Mouse (Mus musculus): ENCODE measurements around the gene Cemip.
A peak's percentile ranks its signal among the peaks of the same experiment; 100 is the strongest.
"Not testable (repeated sequence)": the region's sequence is repeated elsewhere in the genome, so short reads cannot be mapped to it uniquely, and the experiment has no call there.

Cemip gene

DNA sequence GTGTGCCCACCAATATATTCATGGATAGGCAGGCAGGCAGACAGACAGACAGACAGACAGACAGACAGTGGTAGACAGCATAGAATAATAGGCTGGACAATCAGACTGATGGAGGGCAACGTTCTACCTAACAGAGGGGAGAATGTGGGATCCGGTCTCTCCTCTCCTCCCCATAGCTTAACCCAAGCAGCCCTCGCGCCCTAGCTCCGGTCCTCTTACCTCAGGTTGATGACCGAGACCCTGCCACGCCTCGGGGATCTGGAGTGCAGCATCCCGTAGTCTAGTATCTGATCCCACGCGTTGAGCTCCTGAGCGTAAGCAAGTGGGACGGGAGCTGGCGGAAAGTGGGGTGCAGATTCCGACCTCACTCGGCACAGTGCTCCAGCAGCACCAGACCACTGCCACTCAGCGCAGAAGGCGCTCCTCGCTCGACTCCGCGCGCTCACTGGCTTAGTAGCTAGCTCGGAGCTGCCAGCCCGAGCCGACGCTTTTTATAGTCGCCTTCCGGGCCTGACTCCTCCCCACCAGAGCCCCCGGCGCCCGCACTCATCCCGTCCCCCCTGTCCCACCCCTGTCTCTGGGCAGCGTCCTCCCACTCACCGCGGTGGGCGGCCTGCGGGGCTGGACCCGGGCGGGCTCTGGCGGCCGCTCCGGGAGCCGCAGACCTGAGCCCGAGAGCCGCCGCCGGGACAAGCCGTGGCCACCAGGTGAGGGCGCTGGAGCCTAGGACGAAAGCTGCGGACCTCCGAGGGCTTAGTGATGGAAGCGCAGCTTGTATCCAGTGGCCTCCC lies at the start of gene Cemip:
Cemip (minus strand) TSS at position 464 of the 791 bp plus-strand sequence.
- peak; percentile 5 for DNase-seq (ENCODE audit: low spot score)

DNA sequence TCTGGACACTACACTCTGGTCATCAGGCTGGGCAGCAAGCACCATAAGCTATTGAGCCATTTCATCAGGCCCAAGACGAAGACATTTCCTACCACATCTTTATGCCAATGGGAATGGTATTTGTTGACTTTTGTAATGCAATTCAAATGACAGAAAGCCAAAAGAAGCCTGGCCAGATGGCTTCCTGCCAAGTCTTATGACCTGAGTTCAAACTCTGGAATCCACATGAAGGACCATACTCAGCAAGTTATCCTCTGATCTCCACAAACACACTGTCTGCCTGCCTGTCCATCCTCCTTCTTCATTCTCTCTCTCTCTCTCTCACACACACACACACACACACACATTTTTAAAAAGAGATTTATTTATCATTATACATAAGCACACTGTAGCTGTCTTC lies 46.4 kb upstream of the Cemip start:
- DNase-seq (ENCODE audit: low spot score), result no peak

DNA sequence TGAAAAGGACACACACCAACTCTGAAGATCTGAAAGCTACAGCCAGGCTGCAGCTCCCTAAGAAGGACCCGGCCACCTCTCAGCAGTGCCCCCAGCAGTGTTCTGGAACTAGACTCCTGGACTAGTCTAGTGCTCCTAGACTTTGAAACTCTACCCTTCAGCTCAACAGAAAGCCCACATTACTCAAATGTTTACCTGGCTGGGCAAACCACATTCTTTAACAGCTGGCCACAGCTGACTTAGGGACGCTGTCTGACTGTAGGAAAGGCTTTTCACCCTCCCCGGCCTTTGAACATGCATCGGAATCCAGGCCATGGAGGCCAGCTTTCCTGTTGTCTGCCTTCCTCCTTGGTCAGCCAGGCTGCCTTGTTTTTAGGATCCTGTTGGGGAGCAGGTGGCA lies 45.4 kb upstream of the Cemip start:
- no peak for DNase-seq (ENCODE audit: low spot score)

DNA sequence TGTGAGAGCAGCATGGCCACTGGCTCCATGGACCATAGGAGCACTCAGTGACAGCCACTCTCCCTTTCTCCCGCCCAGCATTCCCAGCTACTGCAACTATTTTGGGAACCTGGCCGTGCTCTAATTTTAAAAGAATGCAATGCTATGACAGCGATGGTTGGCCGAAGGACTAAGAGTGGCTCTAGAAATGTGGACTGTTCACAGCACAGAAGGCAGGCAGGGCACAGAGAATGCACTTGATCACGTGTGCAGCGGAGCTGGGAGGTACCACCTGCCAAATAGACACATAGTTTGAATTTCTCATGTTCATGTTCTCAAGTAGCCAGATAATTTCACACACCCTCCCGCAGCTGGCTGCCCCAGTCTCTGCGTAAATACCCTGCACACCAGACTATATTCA lies 42.4 kb upstream of the Cemip start:
- DNase-seq (ENCODE audit: low spot score), result no peak

DNA sequence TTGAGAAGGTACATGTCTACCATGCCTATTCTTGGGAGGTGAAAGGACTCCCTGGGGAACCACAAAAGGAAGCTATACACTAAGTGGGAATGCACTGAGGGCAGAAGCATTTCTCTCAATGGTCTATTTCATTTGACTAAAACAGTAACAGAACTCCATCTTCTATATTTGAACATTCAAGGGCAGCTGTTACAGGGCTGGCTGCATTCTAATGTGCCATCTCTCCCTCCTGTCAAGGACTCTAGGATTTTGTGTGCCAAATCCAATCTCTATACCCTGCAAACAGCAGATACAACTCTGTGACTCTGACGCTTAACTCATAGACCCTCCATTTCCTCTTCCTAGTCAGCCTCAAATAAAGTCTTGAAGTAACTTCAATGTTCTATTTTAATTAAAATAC lies 39.4 kb upstream of the Cemip start:
- no peak for DNase-seq (ENCODE audit: low spot score)

DNA sequence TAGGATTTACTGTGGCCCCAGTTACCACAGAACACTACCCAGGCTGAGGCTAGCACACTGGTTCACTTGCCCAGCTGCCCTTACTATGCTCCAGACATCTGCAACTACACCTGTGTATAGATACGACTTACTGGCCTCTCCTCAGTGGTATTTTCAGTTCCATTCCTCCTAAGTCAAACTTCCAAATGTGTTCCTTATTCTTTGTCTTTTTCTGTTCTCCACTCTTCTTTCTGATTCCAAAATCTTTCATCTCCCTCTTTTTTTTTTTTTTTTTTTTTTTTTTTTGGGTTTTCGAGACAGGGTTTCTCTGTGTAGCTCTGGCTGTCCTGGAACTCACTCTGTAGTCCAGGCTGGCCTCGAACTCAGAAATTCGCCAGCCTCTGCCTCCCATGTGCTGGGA lies 37.3 kb upstream of the Cemip start:
- DNase-seq (ENCODE audit: low spot score), result not testable (repeated sequence)

DNA sequence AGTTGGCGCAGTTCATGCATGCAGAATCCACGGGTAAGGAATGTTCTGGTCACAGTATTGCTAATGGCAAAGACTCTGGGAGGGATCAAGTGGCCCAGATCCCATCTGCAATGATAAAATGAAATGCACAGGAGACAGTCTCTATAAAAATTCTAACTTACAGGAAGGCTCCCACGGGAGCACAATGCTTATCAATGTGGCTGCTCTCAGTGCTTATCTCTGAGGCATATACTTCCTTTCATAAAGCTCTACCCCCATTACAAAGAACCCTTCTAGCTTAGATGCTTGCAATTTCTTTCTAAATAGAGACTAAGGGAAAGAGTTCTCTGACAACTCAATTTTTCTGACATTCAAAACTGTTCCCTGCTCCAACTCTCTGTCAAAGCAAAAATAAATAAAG lies 35.5 kb upstream of the Cemip start:
- DNase-seq (ENCODE audit: low spot score), result no peak

DNA sequence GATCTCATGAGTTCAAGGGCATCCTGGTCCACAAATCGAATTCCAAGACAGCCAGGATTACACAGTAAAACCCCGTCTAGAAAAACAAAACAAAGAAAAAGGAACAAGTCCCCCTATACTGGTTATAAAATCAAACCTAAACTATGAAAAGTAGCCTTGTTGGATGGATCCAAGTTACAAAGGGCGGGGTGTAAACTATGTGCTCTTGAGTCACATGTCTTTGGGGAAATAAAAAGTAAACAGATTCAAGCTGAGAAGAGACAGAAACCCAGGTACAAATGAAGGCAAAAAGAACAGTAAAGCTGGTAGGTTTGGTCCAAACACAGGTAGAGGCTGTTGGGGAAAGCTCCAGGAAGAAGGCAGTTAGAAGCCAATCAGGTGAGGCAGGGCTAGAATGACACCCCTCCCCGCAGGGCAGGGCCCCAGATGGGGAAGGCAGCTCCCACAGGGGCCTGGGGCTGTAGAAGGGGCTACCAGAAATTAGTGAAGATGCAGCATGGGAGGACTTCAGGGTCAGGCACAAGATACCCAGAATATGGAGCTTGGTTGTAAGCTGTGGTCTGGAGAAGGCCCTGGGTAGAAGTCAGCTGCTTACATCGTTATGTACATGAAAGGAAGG lies 33.9 kb upstream of the Cemip start:
- DNase-seq (ENCODE audit: low spot score), result no peak

DNA sequence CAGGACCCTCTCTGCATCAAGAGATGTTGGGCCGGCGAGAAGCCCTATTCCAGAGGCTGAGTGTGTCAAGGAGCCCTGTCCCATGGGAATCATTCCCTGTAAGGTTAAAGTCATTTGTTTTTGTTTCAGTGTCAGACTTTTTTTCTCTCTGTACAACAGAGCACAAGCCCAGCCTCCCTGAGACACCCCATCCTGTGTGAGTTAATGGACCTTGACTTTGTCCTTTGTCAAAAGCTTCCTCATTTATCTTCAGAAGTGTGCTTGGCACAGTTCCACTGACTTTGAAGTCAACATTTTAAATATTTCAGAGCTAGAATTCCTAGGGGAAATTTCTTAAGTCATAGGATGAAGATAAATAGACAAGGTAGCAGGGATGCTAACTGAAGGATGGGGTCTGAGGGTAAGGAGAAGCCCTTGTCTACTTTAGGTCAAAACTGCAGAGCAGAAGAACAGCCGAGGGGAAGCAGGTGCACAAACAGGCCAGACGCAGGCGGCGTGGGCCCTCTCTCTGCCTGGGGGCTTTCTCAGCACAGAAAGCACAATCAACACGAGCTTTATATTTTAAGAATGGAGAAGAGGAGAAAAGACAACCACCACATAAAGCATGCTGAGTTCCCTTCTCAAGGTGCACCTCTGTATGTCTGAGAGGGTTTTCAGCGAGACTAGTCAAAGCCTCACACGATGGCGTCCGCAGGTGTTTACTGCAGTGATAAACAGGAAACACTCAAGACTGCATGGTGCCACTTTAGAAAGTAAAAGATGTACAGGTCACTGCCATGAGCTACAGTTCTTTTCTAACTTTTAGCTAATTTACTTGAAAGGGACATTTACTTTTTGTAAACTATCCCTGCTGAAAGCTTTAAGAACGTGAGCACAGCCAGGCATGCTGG lies 33.2 kb upstream of the Cemip start:
- no peak for DNase-seq (ENCODE audit: low spot score)

DNA sequence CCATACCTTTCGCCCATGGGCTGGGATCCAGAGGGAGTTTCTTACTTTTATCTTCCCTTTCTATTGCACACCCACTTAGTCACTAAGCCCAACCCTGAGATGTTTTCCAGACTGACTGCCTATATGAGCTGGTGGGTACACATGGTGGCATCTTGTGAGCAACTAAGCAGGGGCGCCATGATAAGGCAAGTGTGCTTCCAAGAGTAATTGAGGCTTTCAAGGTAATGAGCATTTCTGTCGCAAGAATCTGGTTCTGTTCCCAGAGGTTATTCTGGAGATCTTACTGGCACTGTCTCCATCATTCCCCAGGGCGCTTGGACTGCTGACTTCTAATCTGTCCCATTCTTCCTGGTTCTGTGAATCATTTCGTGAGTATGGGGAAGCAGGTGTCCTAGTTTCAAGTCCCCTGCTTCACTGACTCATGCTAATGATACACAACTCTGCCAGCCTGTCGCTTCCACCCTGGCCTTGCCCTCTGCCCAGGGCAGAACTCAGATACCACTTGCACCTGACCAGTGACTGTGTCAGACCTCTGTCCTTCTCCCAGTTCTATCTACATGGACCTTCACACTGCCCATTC lies 31.3 kb upstream of the Cemip start:
- no peak for DNase-seq (ENCODE audit: low spot score)

DNA sequence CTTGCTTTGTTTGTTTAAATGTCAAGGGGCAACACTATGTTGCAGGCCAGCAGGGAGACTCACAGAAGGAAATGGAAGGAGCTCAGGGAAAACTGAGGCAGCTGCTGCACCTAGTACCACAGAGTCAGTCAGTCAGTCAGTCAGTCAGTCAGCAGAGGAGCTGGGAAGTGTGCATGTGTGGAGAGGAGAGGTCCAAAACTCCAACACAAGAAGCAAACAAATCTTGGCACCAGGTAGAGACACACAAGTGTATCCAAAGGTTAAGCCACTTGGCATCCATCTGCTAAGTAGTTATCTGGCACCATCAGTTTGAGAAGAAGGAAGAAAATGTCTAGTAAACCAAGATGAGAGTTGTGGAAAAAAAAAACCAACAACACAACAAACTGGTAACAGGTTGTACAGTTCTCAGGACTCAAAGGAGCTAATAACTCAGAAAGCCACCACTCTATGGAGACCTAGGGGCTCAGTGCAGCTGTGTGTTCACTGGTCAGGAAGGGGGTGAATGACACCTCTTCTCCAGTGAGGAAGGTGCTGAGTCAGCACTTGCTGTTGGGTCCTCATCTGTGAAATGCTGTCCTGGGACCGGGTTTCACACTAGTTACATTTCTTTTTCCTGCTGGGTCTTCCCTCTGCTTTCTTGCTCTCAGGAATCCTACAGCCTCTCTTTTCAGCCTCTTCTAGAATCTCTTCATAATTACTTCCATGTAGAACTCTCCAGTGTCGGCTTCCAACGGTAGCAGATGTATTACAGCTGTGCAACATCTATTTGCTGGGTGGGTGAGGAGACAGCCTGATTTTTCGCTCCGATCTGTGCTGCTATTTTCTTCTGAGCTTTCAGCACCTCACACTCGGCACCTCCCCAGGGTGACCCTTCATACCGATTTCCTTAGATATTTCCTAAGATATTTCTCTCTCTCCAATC lies 30.6 kb upstream of the Cemip start:
- no peak for DNase-seq (ENCODE audit: low spot score)

DNA sequence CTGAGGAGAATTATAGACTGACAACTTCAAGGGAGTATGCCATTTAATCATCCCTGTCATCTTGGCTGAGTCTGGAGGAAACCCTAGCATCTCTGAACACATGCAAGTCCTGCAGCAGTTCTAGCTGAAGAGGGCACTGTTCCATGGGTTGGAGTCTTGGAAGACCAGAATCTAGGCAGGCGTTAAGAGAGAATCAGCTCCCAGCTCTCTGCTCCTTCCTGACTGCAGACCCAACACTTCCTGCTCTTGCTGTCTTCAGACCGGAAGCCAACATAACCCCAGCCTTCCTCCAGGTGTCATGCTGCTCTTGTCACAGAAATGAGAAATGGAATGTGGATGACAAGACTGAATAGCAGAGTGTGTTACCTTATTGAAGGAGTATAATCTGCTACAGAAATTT lies 29.1 kb upstream of the Cemip start:
- DNase-seq (ENCODE audit: low spot score), result no peak

DNA sequence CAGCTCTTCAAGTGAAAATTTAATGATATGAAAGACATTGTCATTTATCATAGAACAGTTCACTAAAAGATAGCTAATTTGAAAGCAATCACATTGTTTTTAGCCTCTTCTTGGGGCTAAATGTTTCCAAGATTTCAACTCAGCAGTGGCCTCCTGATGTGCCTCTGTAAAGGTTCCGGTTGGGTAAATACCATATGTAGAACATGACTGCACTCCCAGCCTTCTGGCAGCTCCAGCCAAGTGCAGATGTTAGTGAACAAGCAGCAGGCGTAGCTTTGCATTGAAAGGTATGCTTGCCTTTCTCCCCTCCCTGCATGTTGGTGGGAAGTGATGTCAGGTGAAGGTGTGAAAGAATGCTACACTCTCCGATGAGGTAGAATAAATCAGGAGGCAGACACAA lies 28.5 kb upstream of the Cemip start:
- DNase-seq (ENCODE audit: low spot score), result no peak

DNA sequence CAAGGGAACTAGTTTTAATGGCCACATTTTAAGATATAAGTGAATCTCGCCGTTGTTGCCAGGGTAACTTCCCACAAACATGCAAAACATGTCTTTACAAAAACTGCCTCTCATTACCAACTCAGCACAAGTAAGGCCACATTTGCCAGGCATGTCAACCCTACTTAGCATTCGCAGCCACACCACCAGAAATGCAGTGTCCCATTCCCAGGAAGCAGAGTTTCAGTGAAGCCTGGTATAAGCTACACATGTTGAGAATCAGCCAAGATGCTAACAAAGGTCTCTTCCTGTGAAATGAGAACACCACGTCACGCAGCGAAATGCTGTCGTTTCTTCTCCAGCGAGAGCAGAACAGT lies 26.7 kb upstream of the Cemip start:
- DNase-seq (ENCODE audit: low spot score), result no peak

DNA sequence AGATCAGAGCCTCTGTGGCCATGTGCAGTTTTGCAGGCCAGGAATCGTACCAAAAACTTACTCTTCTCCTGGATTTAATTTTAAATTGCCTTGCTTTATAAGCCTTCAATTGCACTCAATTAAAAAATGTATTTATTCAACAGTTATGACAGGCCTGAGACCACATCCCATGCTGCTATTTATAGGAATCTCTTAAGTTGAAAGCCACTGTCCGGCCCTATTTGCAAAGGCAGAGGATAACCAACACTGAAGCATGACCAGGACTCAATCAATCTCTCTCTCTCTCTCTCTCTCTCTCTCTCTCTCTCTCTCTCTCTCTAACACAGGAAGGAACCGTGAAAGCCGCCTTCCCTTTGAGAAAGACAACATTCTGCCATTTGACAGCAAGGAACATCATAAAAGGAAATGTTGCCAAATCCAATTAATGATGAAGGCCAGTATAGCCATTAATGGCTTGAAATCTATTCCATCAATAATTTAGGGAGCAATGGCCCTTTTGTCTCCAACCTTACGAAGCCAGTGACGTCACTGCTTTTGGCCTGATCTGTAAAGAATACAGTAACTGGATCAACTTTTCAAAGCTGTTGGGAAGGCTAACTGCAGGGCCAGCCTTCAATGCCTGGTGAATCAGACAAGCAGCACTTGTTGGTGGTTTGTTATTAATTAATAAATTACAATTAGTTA lies 26.2 kb upstream of the Cemip start:
- DNase-seq (ENCODE audit: low spot score), result no peak

DNA sequence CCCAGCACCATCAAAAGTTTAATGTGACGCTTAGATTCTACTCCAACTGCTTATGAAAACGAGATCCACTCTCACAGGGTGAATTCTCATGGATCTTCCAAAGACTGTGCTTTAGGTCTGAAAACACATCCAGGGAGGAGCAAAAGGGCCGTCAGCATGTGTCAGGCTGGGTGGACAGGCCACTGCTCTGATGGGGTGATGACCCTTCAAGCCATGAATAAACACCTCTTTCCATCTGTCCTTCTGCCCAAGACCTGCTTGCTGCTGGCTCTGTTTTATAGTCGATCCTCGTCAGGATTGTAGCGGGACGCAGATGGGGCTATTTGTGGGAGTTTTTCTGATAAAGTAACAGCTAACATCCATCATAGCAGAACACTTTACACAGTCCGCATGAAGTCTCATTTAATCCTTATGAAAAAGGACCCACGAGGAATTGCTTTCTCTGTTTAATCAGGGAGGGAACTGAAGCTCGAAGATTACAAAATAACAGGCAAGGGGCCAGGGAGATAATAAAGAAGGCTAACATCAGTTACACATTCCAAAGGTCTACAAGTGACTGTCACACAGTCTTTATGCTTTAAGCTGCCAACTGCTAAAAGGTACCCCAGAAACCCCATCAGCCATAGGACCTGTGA lies 25.5 kb upstream of the Cemip start:
- DNase-seq (ENCODE audit: low spot score), result no peak

DNA sequence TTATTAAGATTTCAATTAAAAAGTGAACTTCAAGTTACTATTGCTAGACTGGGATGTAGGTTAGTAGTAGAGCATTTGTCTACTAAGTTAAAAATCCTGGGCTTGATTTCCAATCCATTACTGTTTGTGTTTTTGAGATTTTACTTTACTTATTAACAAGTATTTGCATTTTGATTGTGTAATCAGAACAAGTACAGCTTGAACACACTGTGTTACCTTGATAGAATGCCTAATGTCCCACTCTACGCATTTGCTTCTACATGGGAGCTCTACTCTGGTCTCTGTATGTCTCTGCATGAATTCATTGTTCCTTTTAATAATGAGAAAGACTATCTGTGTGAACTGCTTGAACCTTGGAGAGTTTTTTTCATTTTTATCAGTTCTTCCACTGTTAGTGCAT lies 20.6 kb upstream of the Cemip start:
- DNase-seq (ENCODE audit: low spot score), result no peak

DNA sequence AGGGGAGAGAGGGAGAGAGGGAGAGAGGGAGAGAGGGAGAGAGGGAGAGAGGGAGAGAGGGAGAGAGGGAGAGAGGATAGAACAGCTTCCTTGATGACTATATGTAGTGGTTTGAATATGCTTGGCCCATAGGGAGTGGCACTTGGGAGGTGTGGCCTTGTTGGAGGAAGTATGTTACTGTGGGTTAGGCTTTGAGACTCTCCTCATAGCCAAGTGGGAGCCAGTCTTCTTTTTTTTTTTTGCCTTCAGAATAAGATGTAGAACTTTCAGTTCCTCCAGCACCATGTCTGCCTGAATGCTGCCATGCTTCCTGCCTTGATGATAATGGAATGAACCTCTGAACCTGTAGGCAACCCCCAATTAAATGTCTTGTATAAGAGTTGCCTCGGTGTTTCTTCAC lies 16.3 kb upstream of the Cemip start:
- no peak for DNase-seq (ENCODE audit: low spot score)

DNA sequence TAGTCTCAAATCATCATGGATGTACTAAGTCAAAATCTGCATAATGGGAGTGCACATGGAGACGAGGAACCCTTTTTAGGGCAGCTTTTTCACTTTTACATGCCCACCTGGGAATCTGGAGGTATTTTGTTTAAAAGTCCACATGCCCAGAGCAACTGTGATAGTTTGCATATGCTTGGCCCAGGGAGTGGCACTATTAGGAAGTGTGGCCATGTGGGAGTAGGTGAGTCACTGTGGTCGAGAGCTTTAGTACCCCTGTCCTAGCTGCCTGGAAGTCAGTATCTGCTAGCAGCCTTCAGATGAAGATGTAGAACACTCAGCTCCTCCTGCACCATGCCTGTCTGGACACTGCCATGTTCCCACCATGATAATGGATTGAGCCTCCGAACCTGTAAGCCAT lies 14.4 kb upstream of the Cemip start:
- no peak for DNase-seq (ENCODE audit: low spot score)

DNA sequence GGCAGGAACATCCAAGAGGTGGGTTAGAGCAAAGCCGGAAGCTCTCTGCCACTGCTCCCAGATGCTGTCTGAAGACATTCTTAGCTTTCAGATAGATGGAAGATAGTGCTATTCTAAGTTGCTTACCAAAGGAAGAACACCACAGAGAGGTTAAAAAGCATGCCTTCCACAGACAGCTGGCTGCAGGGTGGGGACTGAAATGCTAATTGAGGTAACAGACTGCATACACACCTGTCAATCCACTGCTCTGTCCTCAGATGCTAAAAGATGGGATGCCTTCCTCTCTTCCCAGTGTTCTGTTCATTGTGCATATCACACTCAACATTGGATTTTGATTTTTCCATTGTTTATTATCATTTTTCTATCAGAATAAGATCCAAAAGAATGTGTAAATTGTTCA lies 11.8 kb upstream of the Cemip start:
- no peak for DNase-seq (ENCODE audit: low spot score)

DNA sequence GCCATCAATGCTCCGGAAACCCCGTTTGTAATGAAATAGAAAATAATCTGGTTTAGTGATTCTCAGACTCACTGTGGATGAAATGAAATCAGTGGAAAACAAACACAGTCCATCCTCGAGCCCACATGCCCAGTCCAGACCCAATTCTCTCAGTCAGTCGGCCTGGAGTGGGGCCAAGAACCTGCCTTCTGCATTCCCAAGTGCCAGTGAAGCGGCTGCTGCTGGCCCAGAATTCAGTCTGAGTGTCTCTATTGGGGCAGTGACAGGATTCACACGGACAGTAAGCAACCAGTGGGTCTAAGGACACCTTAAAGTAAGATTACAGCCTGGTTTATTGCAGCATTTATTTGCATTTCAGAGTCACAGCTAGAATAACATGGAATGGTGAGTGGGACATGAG lies 10.2 kb upstream of the Cemip start:
- DNase-seq (ENCODE audit: low spot score), result no peak
